Mouse (Mus musculus) lung, postnatal 0 days (tissue): Measurements from ENCODE around the gene Mfn2.

Experiments
- CTCF ChIP-seq: IDR thresholded peaks from 2 replicates; pipeline ENCODE4 v1.5.1; 2016; ENCODE audit warnings: antibody characterized with exemption, mild to moderate bottlenecking
- EP300 ChIP-seq: IDR thresholded peaks from 2 replicates; pipeline ENCODE4 v1.6.1; 2016; ENCODE audit warnings: antibody characterized with exemption, mild to moderate bottlenecking, control low read depth

- TF ChIP-seq CTCF (no peak; the same call in 1 of the 2 replicates), EP300 (peak; percentile 82)
Observed at GRCm38 (mm10) chr4:147868450-147869031, 36.0 kb downstream of the Mfn2 start, which contains the start of the genes Miip and Fv1.
